15 mouse cellular contexts compared by ENCODE assay signal in genomic region chr4:43587681-43588080, GRCm38 (mm10). TPM values are rescaled to one million over a fixed set of nuclear protein-coding genes. Genes with fewer than 3 reads are reported as not detected.
A peak's percentile ranks its signal among the peaks of the same experiment; 100 is the strongest.
DNase-seq lines count a peak whose midpoint lies in the region; ATAC-seq and TF ChIP-seq lines count a peak whose summit lies in the region.
"Had no signal": no experiment of that assay in that cellular context is flagged by ENCODE, and none has a peak within 500 bp of the region (broad histone marks: within the 10 kb centered on the region; RNA-seq: fewer than 3 reads in every experiment).

No protein-coding gene starts in this region.

- H3K4me2 ChIP-seq in liver, embryonic 15.5 days, result peak overlapping the region; percentile 21; the same call in 1 of the 2 replicates
- H3K4me2 ChIP-seq: lung, embryonic 15.5 days; midbrain, embryonic 13.5 days; neural tube, embryonic 15.5 days had no signal

- TF ChIP-seq CTCF in layer of hippocampus, adult 2 months (conservative IDR thresholded peaks at IDR 0.05), result no peak

- H3K4me1 ChIP-seq in heart, embryonic 10.5 days, result peaks cover 35% of the 10 kb centered on the region
- H3K4me1 ChIP-seq in brown adipose tissue, adult 24 weeks (ENCODE audit: control insufficient read depth, insufficient read depth, insufficient read length, low read length), result peaks cover 20% of the 10 kb centered on the region
- peaks cover 35% of the 10 kb centered on the region for H3K4me1 ChIP-seq in liver, embryonic 15.5 days (replicated peaks)
- H3K4me1 ChIP-seq: lung, embryonic 15.5 days; midbrain, embryonic 13.5 days; neural tube, embryonic 15.5 days had no signal

- peak; percentile 33; the same call in 1 of the 2 replicates for ATAC-seq in liver, embryonic 15.5 days (ENCODE audit: insufficient read depth)
- ATAC-seq: midbrain, embryonic 13.5 days had no signal

- H3K9me3 ChIP-seq in heart, embryonic 10.5 days, result no peaks in the 10 kb centered on the region
- no peaks in the 10 kb centered on the region for H3K9me3 ChIP-seq in liver, embryonic 15.5 days (replicated peaks)
- H3K9me3 ChIP-seq: hindbrain, embryonic 10.5 days; lung, embryonic 15.5 days; midbrain, embryonic 13.5 days; neural tube, embryonic 15.5 days had no signal

- peaks cover 22% of the 10 kb centered on the region for H3K36me3 ChIP-seq in heart, embryonic 10.5 days
- H3K36me3 ChIP-seq in liver, embryonic 15.5 days (replicated peaks), result peaks cover 22% of the 10 kb centered on the region

- no peak overlapping the region for H3K4me3 ChIP-seq in heart, embryonic 10.5 days
- H3K4me3 ChIP-seq in brown adipose tissue, adult 24 weeks (ENCODE audit: insufficient read depth, low read depth, low read length), result no peak overlapping the region
- H3K4me3 ChIP-seq in liver, embryonic 15.5 days (replicated peaks), result no peak overlapping the region
- no peak overlapping the region for H3K4me3 ChIP-seq in layer of hippocampus, adult 2 months
- H3K4me3 ChIP-seq: hindbrain, embryonic 10.5 days; left cerebral cortex, adult 2 months; lung, embryonic 15.5 days; midbrain, embryonic 13.5 days; neural tube, embryonic 15.5 days had no signal

- no peaks in the 10 kb centered on the region for H3K27me3 ChIP-seq in heart, embryonic 10.5 days (ENCODE audit: insufficient read depth, poor library complexity, severe bottlenecking)
- H3K27me3 ChIP-seq in liver, embryonic 15.5 days, result 0 out of 2 replicates have a peak, but pooled peaks cover 3% of the 10 kb centered on the region
- H3K27me3 ChIP-seq: lung, embryonic 15.5 days; midbrain, embryonic 13.5 days; neural tube, embryonic 15.5 days had no signal

- DNase-seq in heart, adult 11 months, result peak; percentile 98
- DNase-seq in heart, embryonic 10.5 days (ENCODE audit: low spot score), result no peak
- DNase-seq in kidney, postnatal 36 days, result peak; percentile 36 to 46
- no peak for DNase-seq in kidney, postnatal 10 days
- no peak for DNase-seq in layer of hippocampus, adult 2 months (ENCODE audit: low spot score in 2 of 2)
- DNase-seq in B cell, adult 2 months, result no peak
- DNase-seq: cerebellum, postnatal 36 days; right cerebral cortex, postnatal 14 days had no signal

- H3K9ac ChIP-seq in liver, embryonic 15.5 days, result no peak overlapping the region
- H3K9ac ChIP-seq: lung, embryonic 15.5 days; midbrain, embryonic 13.5 days; neural tube, embryonic 15.5 days had no signal

- H3K27ac ChIP-seq in heart, embryonic 10.5 days, result no peak overlapping the region
- peak overlapping the region; percentile 99 for H3K27ac ChIP-seq in brown adipose tissue, adult 24 weeks (replicated peaks; ENCODE audit: low read depth, low read length)
- H3K27ac ChIP-seq in liver, embryonic 15.5 days (replicated peaks), result no peak overlapping the region
- no peak overlapping the region for H3K27ac ChIP-seq in layer of hippocampus, adult 2 months
- H3K27ac ChIP-seq: hindbrain, embryonic 10.5 days; left cerebral cortex, adult 2 months; lung, embryonic 15.5 days; midbrain, embryonic 13.5 days; neural tube, embryonic 15.5 days had no signal

- 33% methylated on average over 7 of the region's 7 CpGs for WGBS in heart, embryonic 10.5 days
- 13% methylated on average over 7 of the region's 7 CpGs for WGBS in liver, embryonic 15.5 days (ENCODE audit: insufficient replicate concordance)

RNA-seq across cellular contexts. Expression of gene Msmp, which starts 3.4 kb away (rescaled TPM):
- polyA plus RNA-seq in heart, embryonic 10.5 days (2016; fragmentation: Nextera tagmentation; extraction: Ambion mirVana), result 1.6 and 1.8 TPM in 2 replicates
- polyA plus RNA-seq in brown adipose tissue, adult 24 weeks (2012; ENCODE audit: insufficient read depth, insufficient read length, missing spikeins), result 1.5 TPM in 1 of 2 replicates, not detected in the other
- polyA plus RNA-seq in liver, embryonic 15.5 days (2015; fragmentation: Nextera tagmentation; extraction: Ambion mirVana), result 0.58 TPM in 1 of 2 replicates, not detected in the other
- not detected for total RNA-seq in layer of hippocampus, adult 2 months (2021)
- total RNA-seq: left cerebral cortex, adult 2 months had no signal

RNA-seq across cellular contexts. Expression of gene Gba2, which starts 9.0 kb away (rescaled TPM):
- polyA plus RNA-seq in heart, embryonic 10.5 days (2016; fragmentation: Nextera tagmentation; extraction: Ambion mirVana), result 22.8 and 27.6 TPM in 2 replicates
- polyA plus RNA-seq in brown adipose tissue, adult 24 weeks (2012; ENCODE audit: insufficient read depth, insufficient read length, missing spikeins), result 2.3 and 3.6 TPM in 2 replicates
- 16.7 and 18.8 TPM in 2 replicates for polyA plus RNA-seq in liver, embryonic 15.5 days (2015; fragmentation: Nextera tagmentation; extraction: Ambion mirVana)
- 10 to 100 TPM; 61.0 to 64.4 TPM for total RNA-seq in layer of hippocampus, adult 2 months (2021)

RNA-seq across cellular contexts. Expression of gene Rgp1, which starts 9.2 kb away (rescaled TPM):
- 20.9 and 29.7 TPM in 2 replicates for polyA plus RNA-seq in heart, embryonic 10.5 days (2016; fragmentation: Nextera tagmentation; extraction: Ambion mirVana)
- 14.6 and 17.2 TPM in 2 replicates for polyA plus RNA-seq in brown adipose tissue, adult 24 weeks (2012; ENCODE audit: insufficient read depth, insufficient read length, missing spikeins)
- 13.6 and 15.7 TPM in 2 replicates for polyA plus RNA-seq in liver, embryonic 15.5 days (2015; fragmentation: Nextera tagmentation; extraction: Ambion mirVana)
- 10 to 100 TPM; 45.3 to 49.9 TPM for total RNA-seq in layer of hippocampus, adult 2 months (2021)

RNA-seq across cellular contexts. Expression of gene Tln1, which starts 25.2 kb away (rescaled TPM):
- polyA plus RNA-seq in heart, embryonic 10.5 days (2016; fragmentation: Nextera tagmentation; extraction: Ambion mirVana), result 82.7 and 99.6 TPM in 2 replicates
- polyA plus RNA-seq in brown adipose tissue, adult 24 weeks (2012; ENCODE audit: insufficient read depth, insufficient read length, missing spikeins), result 55.6 and 61.1 TPM in 2 replicates
- polyA plus RNA-seq in liver, embryonic 15.5 days (2015; fragmentation: Nextera tagmentation; extraction: Ambion mirVana), result 37.5 and 40.3 TPM in 2 replicates
- total RNA-seq in layer of hippocampus, adult 2 months (2021), result 10 to 100 TPM; 36.4 to 42.9 TPM

RNA-seq across cellular contexts. Expression of gene Creb3, which starts 25.5 kb away (rescaled TPM):
- 63.8 and 68.8 TPM in 2 replicates for polyA plus RNA-seq in heart, embryonic 10.5 days (2016; fragmentation: Nextera tagmentation; extraction: Ambion mirVana)
- 18.1 TPM in 2 replicates for polyA plus RNA-seq in brown adipose tissue, adult 24 weeks (2012; ENCODE audit: insufficient read depth, insufficient read length, missing spikeins)
- polyA plus RNA-seq in liver, embryonic 15.5 days (2015; fragmentation: Nextera tagmentation; extraction: Ambion mirVana), result 22.3 and 24.9 TPM in 2 replicates
- 10 to 100 TPM; 70.3 to 75.1 TPM for total RNA-seq in layer of hippocampus, adult 2 months (2021)

Comparison
In these comparisons a context has a peak if more than half of its experiments do, and no peak if none do; other contexts are left out.
1. DNase-seq: peak in heart, adult 11 months (single experiment) and kidney, postnatal 36 days (2 of 2); none in heart, embryonic 10.5 days (single experiment), kidney, postnatal 10 days (single experiment), layer of hippocampus, adult 2 months (0 of 2) and B cell, adult 2 months (0 of 2).